Mouse (Mus musculus) embryonic facial prominence, embryonic 13.5 days (tissue): ENCODE data around the gene Pik3c2a. TPM values are rescaled to one million over a fixed set of nuclear protein-coding genes. Genes with fewer than 3 reads are reported as not detected.

Experiments used
- ATAC-seq: fragments of 200-750 bp; cut with Nextera tagmentation; 2 replicates; pipeline ENCODE4 v1.8.0; 2017; ENCODE audit warnings: low read depth; ENCODE audit not compliant: insufficient number of reproducible peaks, insufficient read depth, low FRiP score, low TSS enrichment
- H3K27ac ChIP-seq: fragments of 300-500 bp; sonication (generic); 2 replicates; pipeline ENCODE4 v1.5.1; 2015; ENCODE audit warnings: moderate library complexity, mild to moderate bottlenecking, inconsistent platforms
- H3K27me3 ChIP-seq: fragments of 300-500 bp; sonication (generic); 2 replicates; pipeline ENCODE4 v1.6.1; 2015; ENCODE audit warnings: mild to moderate bottlenecking, inconsistent platforms
- H3K36me3 ChIP-seq: fragments of 300-500 bp; sonication (generic); 2 replicates; pipeline ENCODE4 v1.6.1; 2015; ENCODE audit warnings: mild to moderate bottlenecking, inconsistent platforms
- H3K4me1 ChIP-seq: fragments of 300-500 bp; sonication (generic); 2 replicates; pipeline ENCODE4 v1.6.1; 2015; ENCODE audit warnings: inconsistent platforms
- H3K4me2 ChIP-seq: fragments of 300-500 bp; sonication (generic); 2 replicates; pipeline ENCODE4 v1.6.1; 2015; ENCODE audit warnings: moderate library complexity, mild to moderate bottlenecking, inconsistent platforms
- H3K4me3 ChIP-seq: fragments of 300-500 bp; sonication (generic); 2 replicates; pipeline ENCODE4 v1.5.1; 2015; ENCODE audit warnings: mild to moderate bottlenecking, inconsistent platforms
- H3K9ac ChIP-seq: fragments of 300-500 bp; sonication (generic); 2 replicates; pipeline ENCODE4 v1.6.1; 2015; ENCODE audit warnings: mild to moderate bottlenecking, inconsistent platforms
- H3K9me3 ChIP-seq: fragments of 300-500 bp; sonication (generic); 2 replicates; pipeline ENCODE4 v1.6.1; 2016; ENCODE audit warnings: inconsistent platforms
- WGBS: fragments of 180-500 bp; shearing (Covaris S2); methylation state at CpG from one replicate; pipeline ENCODE4 v1.1.7; 2015; ENCODE audit warnings: mixed read lengths; 5-methylcytosine and 5-hydroxymethylcytosine counted together
- polyA plus RNA-seq: library from polyadenylated mRNA; unstranded; fragments of >200 nt; fragmentation: Nextera tagmentation; extraction: Ambion mirVana; gene quantifications from 2 replicates; pipeline ENCODE4 v1.2.1, GENCODE M21; 2015

Gene Pik3c2a
- polyA plus RNA-seq, 1 experiment from 2014 or later, result 27.8 TPM

- WGBS, result 28% methylated on average over 10 of the region's 10 CpGs
- H3K4me2 ChIP-seq, result peak overlapping the region; percentile 27; the same call in 1 of the 2 replicates
Measured at GRCm38 (mm10) chr7:116323331-116323964, 119.8 kb downstream of the Pik3c2a start.

GRCm38 (mm10) chr7:116309456-116309855, 133.8 kb downstream of the Pik3c2a start:
- Histone ChIP-seq H3K9ac (no peak overlapping the region), H3K4me2 (0 out of 2 replicates have a peak overlapping the region, but pooled peaks have one; percentile 21), H3K4me3 (no peak overlapping the region), H3K9me3 (no peaks in the 10 kb centered on the region), H3K4me1 (peaks cover 26% of the 10 kb centered on the region), H3K27ac (no peak overlapping the region), H3K36me3 (no peaks in the 10 kb centered on the region), H3K27me3 (peaks cover 42% of the 10 kb centered on the region)
- 15% methylated on average over 9 of the region's 9 CpGs for WGBS
- no peak for ATAC-seq

More at GRCm38 (mm10) chr7:116323331-116323964, 119.8 kb downstream of the Pik3c2a start:
- Histone ChIP-seq H3K36me3 (0 out of 2 replicates have a peak, but pooled peaks cover under 1% of the 10 kb centered on the region), H3K9me3 (no peaks in the 10 kb centered on the region), H3K4me3 (no peak overlapping the region), H3K27me3 (no peaks in the 10 kb centered on the region), H3K9ac (no peak overlapping the region), H3K4me1 (no peaks in the 10 kb centered on the region), H3K27ac (no peak overlapping the region)
- no peak for ATAC-seq

GRCm38 (mm10) chr7:116308632-116308991, 134.6 kb downstream of the Pik3c2a start:
- Histone ChIP-seq H3K27me3 (peaks cover 42% of the 10 kb centered on the region), H3K27ac (0 out of 2 replicates have a peak overlapping the region, but pooled peaks have one; percentile 64), H3K4me1 (peaks cover 26% of the 10 kb centered on the region), H3K4me3 (peak overlapping the region; percentile 66), H3K4me2 (peak overlapping the region; percentile 100), H3K36me3 (no peaks in the 10 kb centered on the region), H3K9ac (peak overlapping the region; percentile 40; the same call in 1 of the 2 replicates), H3K9me3 (no peaks in the 10 kb centered on the region)
- no peak for ATAC-seq
- 3% methylated on average over 16 of the region's 16 CpGs for WGBS

GRCm38 (mm10) chr7:116307871-116308631, 135.2 kb downstream of the Pik3c2a start, which contains the start of gene Plekha7:
Gene Plekha7, minus strand, starts transcription at chr7:116308376.
- H3K9ac ChIP-seq, result peak within 1 kb of the TSS; percentile 66
- H3K27me3 ChIP-seq, result peaks cover 42% of the 10 kb centered on the region
- H3K9me3 ChIP-seq, result no peaks in the 10 kb centered on the region
- ATAC-seq, result peak; percentile 67; the same call in 1 of the 2 replicates
- H3K4me2 ChIP-seq, result peak within 1 kb of the TSS; percentile 100
- H3K4me1 ChIP-seq, result peaks cover 26% of the 10 kb centered on the region
- no peaks in the 10 kb centered on the region for H3K36me3 ChIP-seq
- H3K27ac ChIP-seq, result peak within 1 kb of the TSS; percentile 64
- H3K4me3 ChIP-seq, result peak within 1 kb of the TSS; percentile 66
- 1% methylated on average over 56 of the region's 65 CpGs for WGBS

DNA sequence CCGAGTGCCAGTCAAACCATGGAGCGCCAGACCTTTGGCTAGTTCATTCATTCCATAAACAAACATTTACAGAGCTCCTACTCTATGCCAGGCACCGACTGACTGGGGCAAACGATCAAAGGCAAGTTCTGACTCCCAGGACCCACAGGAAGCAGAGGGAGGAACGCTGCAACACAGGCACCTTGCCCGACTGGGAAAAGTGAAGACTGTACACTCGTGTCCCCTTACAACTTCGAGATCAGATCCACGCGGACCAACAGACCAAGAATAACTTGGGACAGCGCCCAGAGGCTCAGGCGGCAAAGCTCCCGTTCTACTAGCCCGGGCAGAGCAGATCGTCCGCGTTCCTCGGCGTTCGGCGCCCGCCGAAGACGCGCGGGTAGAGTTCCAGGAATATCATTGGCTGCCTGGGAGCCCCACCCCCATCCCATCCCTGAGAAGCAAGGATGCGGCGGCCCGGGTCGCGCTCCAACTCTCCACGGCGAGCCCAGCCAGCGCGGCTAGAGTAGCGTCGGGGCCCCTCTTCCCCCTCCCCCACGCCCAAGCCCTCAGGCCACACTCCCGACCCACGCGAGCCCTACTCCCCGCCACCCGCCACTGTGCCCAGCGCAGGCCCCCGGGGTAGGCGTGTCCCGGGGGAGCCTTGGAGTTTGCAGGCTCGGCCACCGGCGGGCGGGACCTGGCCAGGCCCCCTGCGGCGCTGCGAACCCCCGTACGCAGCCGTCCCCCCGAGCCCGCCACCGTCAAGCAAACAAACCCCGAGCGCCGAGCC, 136.0 kb downstream of the Pik3c2a start:
- Histone ChIP-seq H3K9ac (peak overlapping the region; percentile 66), H3K4me3 (peak overlapping the region; percentile 66), H3K36me3 (no peaks in the 10 kb centered on the region), H3K4me2 (peak overlapping the region; percentile 100), H3K4me1 (peaks cover 26% of the 10 kb centered on the region), H3K27ac (peak overlapping the region; percentile 48), H3K9me3 (no peaks in the 10 kb centered on the region), H3K27me3 (peaks cover 42% of the 10 kb centered on the region)
- ATAC-seq, result peak; percentile 71
- under 1% methylated on average over 63 of the region's 63 CpGs for WGBS

- no peaks in the 10 kb centered on the region for H3K9me3 ChIP-seq
- H3K4me2 ChIP-seq, result peak overlapping the region; percentile 100
- H3K4me1 ChIP-seq, result peaks cover 26% of the 10 kb centered on the region
- no peak overlapping the region for H3K27ac ChIP-seq
- ATAC-seq, result no peak
- peaks cover 42% of the 10 kb centered on the region for H3K27me3 ChIP-seq
- WGBS, result 16% methylated on average over 5 of the region's 5 CpGs
- H3K9ac ChIP-seq, result no peak overlapping the region
- H3K4me3 ChIP-seq, result peak overlapping the region; percentile 66; the same call in 1 of the 2 replicates
- no peaks in the 10 kb centered on the region for H3K36me3 ChIP-seq
Measured at GRCm38 (mm10) chr7:116306601-116307000, 136.6 kb downstream of the Pik3c2a start.

- H3K9ac ChIP-seq, result no peak overlapping the region
- no peaks in the 10 kb centered on the region for H3K9me3 ChIP-seq
- no peaks in the 10 kb centered on the region for H3K36me3 ChIP-seq
- no peak overlapping the region for H3K4me3 ChIP-seq
- H3K27me3 ChIP-seq, result peaks cover 19% of the 10 kb centered on the region
- ATAC-seq, result no peak
- no peak overlapping the region for H3K4me2 ChIP-seq
- WGBS, result 91% methylated on average over 5 of the region's 5 CpGs
- peaks cover 13% of the 10 kb centered on the region for H3K4me1 ChIP-seq
- no peak overlapping the region for H3K27ac ChIP-seq
Measured at GRCm38 (mm10) chr7:116301661-116302311, 141.5 kb downstream of the Pik3c2a start.

GRCm38 (mm10) chr7:116301144-116301543, 142.1 kb downstream of the Pik3c2a start:
- Histone ChIP-seq H3K27me3 (peaks cover 13% of the 10 kb centered on the region), H3K9ac (no peak overlapping the region), H3K9me3 (no peaks in the 10 kb centered on the region), H3K4me2 (no peak overlapping the region), H3K27ac (no peak overlapping the region), H3K4me1 (peaks cover 7% of the 10 kb centered on the region), H3K36me3 (no peaks in the 10 kb centered on the region), H3K4me3 (no peak overlapping the region)
- WGBS, result 80% methylated on average over 4 of the region's 4 CpGs
- no peak for ATAC-seq

GRCm38 (mm10) chr7:116298851-116299250, 144.4 kb downstream of the Pik3c2a start:
- Histone ChIP-seq H3K4me3 (no peak overlapping the region), H3K4me2 (no peak overlapping the region), H3K36me3 (no peaks in the 10 kb centered on the region), H3K9ac (no peak overlapping the region), H3K27ac (no peak overlapping the region), H3K27me3 (no peaks in the 10 kb centered on the region), H3K9me3 (no peaks in the 10 kb centered on the region), H3K4me1 (peaks cover 12% of the 10 kb centered on the region)
- ATAC-seq, result no peak
- 83% methylated on average over 2 of the region's 2 CpGs for WGBS

DNA sequence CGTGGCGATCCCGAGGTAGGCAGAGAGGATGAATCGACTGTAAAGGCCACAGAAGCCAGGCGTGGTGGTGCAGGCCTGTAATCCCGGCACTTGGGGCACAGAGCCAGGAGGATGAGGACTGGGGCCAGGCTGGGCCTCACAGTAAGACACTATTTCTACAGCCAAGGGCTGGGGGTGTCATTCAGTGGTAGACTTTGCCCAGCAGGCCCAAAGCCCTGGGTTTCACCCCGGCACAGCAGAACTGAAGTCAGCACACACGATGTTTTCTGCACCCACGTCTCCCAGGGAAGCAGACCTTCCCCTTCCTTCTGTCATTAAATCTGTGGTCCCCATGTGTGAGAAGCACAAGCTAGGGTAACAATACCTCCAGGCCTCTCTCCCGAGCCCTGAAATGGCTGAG, 144.9 kb downstream of the Pik3c2a start:
- Histone ChIP-seq H3K36me3 (no peaks in the 10 kb centered on the region), H3K4me3 (no peak overlapping the region), H3K4me2 (no peak overlapping the region), H3K27ac (no peak overlapping the region), H3K9ac (no peak overlapping the region), H3K4me1 (peaks cover 12% of the 10 kb centered on the region), H3K27me3 (no peaks in the 10 kb centered on the region), H3K9me3 (no peaks in the 10 kb centered on the region)
- ATAC-seq, result no peak
- 77% methylated on average over 10 of the region's 10 CpGs for WGBS

DNA sequence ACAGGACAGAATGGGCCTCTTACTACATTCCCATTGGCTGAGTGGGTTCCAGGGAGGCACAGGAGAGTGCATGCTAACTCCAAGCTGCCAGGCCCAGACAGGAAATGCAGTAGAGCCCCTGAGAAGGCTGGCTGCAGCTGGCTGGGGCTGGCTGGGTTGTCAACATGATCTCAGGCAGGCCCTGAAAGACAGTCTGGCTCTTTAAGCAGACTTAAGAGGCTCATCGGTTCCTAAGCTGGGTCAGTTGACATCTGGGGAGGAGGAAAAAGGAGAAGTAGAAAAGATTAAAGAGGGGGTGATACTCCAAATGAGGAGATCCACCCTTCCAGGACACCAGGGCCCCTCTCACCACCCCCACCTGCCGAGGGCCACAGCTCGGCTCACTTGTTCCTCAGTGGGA, 148.3 kb downstream of the Pik3c2a start:
- Histone ChIP-seq H3K27ac (no peak overlapping the region), H3K9ac (no peak overlapping the region), H3K36me3 (no peaks in the 10 kb centered on the region), H3K9me3 (no peaks in the 10 kb centered on the region), H3K27me3 (no peaks in the 10 kb centered on the region), H3K4me3 (no peak overlapping the region), H3K4me1 (peaks cover 15% of the 10 kb centered on the region), H3K4me2 (no peak overlapping the region)
- ATAC-seq, result no peak
- 55% methylated on average over 3 of the region's 3 CpGs for WGBS
